Mouse (Mus musculus): Measurements from ENCODE around the gene Cdk7. TPM values are rescaled to one million over a fixed set of nuclear protein-coding genes. Genes with fewer than 3 reads are reported as not detected.

The Cdk7 gene
- 20.2 and 20.7 TPM in 2 replicates for total RNA-seq (2023)

DNA sequence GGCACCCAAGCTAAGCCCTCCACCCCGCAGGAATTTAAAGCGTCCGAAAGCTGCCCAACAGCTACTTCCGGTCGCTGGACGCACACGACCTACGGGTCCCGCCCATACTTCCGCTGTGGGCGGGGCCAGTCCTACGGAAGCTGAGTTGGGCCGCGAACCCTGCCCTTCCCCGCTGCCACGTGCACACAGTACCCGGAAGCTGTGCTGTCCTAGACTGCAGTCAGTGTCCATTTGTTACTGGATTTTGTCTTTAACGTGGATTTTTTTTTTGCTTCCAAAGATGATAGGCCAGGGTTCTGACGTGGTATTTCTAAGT is at the start of gene Cdk7:
Gene Cdk7 (minus strand): TSS at position 79 of the 316 bp plus-strand sequence.

GRCm38 (mm10) chr13:100775252-100776055 is 44.7 kb upstream of the Cdk7 start, which contains the start of gene Cenph:
Cenph (minus strand) TSS chr13:100775899.

GRCm38 (mm10) chr13:100744036-100744744 is 13.5 kb upstream of the Cdk7 start, which contains the start of gene Mrps36:
Mrps36 (minus strand) TSS chr13:100744659.

DNA sequence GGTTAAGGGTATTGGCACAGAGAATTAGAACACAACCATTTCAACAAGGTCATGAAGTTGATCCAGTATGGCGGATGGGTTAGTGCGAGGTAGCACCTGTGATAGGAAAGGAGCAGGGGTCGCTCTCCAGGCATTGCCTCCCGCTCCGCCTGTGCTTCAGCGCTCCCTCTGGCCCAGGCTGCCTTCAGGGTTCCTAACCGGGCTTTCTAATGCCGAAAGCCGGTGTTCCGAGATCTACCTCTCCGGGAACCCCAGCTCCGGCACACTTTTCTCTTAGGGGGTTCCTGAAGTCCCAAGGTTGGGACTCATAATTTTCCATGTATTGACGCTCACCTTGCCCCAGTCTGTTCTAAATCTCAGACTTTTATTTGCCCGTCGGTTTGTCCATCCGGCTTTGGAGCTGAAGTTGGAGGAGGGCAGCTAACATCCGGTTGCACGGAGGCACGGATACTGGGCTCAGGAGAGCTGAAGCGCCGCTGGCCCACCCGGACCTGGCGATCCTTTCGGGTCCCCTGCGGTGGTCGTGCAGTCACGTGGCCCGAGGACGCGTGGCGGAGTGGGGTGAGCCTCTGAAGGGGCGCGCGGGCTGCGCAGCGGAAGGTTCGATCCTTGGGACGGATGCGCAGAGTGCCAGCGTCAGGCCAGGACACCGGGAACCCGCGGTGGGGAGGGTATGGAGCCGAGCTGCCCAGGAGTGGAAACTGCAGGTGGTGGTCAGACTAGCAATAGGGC is 61.3 kb downstream of the Cdk7 start, which contains the start of gene Ccdc125:
Gene Ccdc125 (plus strand): TSS at position 427 of the 732 bp plus-strand sequence.

Other genes starting within 250 kb of the Cdk7 start
- 10.9 and 13.9 TPM in 2 replicates for gene Gtf2h2, start 238.4 kb downstream of the Cdk7 start, total RNA-seq (2023)
- not detected in 2 replicates for gene Ocln, start 178.2 kb downstream of the Cdk7 start, total RNA-seq (2023)
- gene Marveld2, start 114.0 kb downstream of the Cdk7 start, total RNA-seq (2023) = 0.35 and 0.54 TPM in 2 replicates
- 64.5 and 71.0 TPM in 2 replicates for gene Ak6, start 80.0 kb downstream of the Cdk7 start, total RNA-seq (2023)
- gene Rad17, start 79.9 kb downstream of the Cdk7 start, total RNA-seq (2023) = 18.0 and 20.8 TPM in 2 replicates
- 13.3 and 19.4 TPM in 2 replicates for gene Taf9, start 79.4 kb downstream of the Cdk7 start, total RNA-seq (2023)
- 43.9 and 53.8 TPM in 2 replicates for gene Ccdc125, start 61.2 kb downstream of the Cdk7 start, total RNA-seq (2023)
- gene Mrps36, start 13.7 kb upstream of the Cdk7 start, total RNA-seq (2023) = 6.9 and 15.5 TPM in 2 replicates
- 7.8 and 9.7 TPM in 2 replicates for gene Cenph, start 45.0 kb upstream of the Cdk7 start, total RNA-seq (2023)
- 50.8 and 52.5 TPM in 2 replicates for gene Ccnb1, start 55.6 kb upstream of the Cdk7 start, total RNA-seq (2023)
- 22.2 and 30.9 TPM in 2 replicates for gene Slc30a5, start 102.5 kb upstream of the Cdk7 start, total RNA-seq (2023)

Measured in neutrophil, adult 65 days (primary cell).